Mouse (Mus musculus) liver, embryonic 14.5 days (tissue): ENCODE results near the gene Mettl7b. TPM values are rescaled to one million over a fixed set of nuclear protein-coding genes. Genes with fewer than 3 reads are reported as not detected.

Experiments used
- ATAC-seq: fragments of 200-750 bp; cut with Nextera tagmentation; 2 replicates; pipeline ENCODE4 v1.8.0; 2017; ENCODE audit warnings: moderate number of reproducible peaks, mild to moderate bottlenecking, moderate library complexity; ENCODE audit not compliant: insufficient read depth
- DNase-seq, 3 experiments: peaks; one replicate each; pipeline ENCODE4 v3.0.0-alpha.2; 2012 to 2013; ENCODE audit warnings: low read depth in 3 of 3, low spot score in 3 of 3
- H3K27ac ChIP-seq: fragments of 300-500 bp; sonication (generic); 2 replicates; pipeline ENCODE4 v1.5.1; 2014; ENCODE audit warnings: moderate library complexity, mild to moderate bottlenecking, control low read depth, inconsistent platforms
- H3K27me3 ChIP-seq: fragments of 300-500 bp; sonication (generic); 2 replicates; pipeline ENCODE4 v1.6.1; 2014; ENCODE audit warnings: mild to moderate bottlenecking, low read length, moderate library complexity; ENCODE audit not compliant: control insufficient read depth, insufficient read depth
- H3K36me3 ChIP-seq: fragments of 300-500 bp; sonication (generic); replicated peaks from 2 replicates; pipeline ENCODE4 v1.6.1; 2014; ENCODE audit warnings: low read depth; ENCODE audit not compliant: control insufficient read depth, insufficient read depth
- H3K4me1 ChIP-seq, 2 experiments: fragments of 200-500 bp in 1 of 2; fragments of 300-500 bp in 1 of 2; sonication (generic) in 1 of 2; replicated peaks; 2 replicates each; pipeline ENCODE4 v1.6.1; 2012 to 2014; ENCODE audit warnings: antibody characterized with exemption in 1 of 2, inconsistent platforms in 1 of 2, low read length in 1 of 2; ENCODE audit not compliant: control insufficient read depth in 2 of 2, insufficient read depth in 2 of 2
- H3K4me2 ChIP-seq: fragments of 300-500 bp; sonication (generic); 2 replicates; pipeline ENCODE4 v1.6.1; 2014; ENCODE audit warnings: low read depth, mild to moderate bottlenecking, control low read depth, moderate library complexity
- H3K4me3 ChIP-seq, 2 experiments: fragments of 200-500 bp in 1 of 2; fragments of 300-500 bp in 1 of 2; sonication (generic) in 1 of 2; 2 replicates each; pipeline ENCODE4 v1.5.1; 2012 to 2014; ENCODE audit warnings: low read depth in 2 of 2, low read length in 2 of 2, mild to moderate bottlenecking in 2 of 2, control low read depth in 1 of 2, inconsistent platforms in 1 of 2, moderate library complexity in 1 of 2; ENCODE audit not compliant: insufficient read depth in 1 of 2
- H3K9ac ChIP-seq: fragments of 300-500 bp; sonication (generic); replicated peaks from 2 replicates; pipeline ENCODE4 v1.6.1; 2014; ENCODE audit warnings: mild to moderate bottlenecking, control low read depth, moderate library complexity
- H3K9me3 ChIP-seq: fragments of 300-500 bp; sonication (generic); 2 replicates; pipeline ENCODE4 v1.6.1; 2016; ENCODE audit warnings: low read length, mixed read lengths; ENCODE audit not compliant: control insufficient read depth
- CTCF ChIP-seq: IDR thresholded peaks from 2 replicates; pipeline ENCODE4 v1.5.1; 2016; ENCODE audit warnings: antibody characterized with exemption, low read depth, control low read depth
- EP300 ChIP-seq: IDR thresholded peaks from 2 replicates; pipeline ENCODE4 v1.6.1; 2016; ENCODE audit warnings: antibody characterized with exemption, low read depth
- WGBS: fragments of 180-500 bp; shearing (Covaris S2); extraction: QIAGEN DNeasy Blood & Tissue Kit; methylation state at CpG from one replicate; pipeline ENCODE4 v1.1.7; 2014; ENCODE audit not compliant: insufficient replicate concordance; 5-methylcytosine and 5-hydroxymethylcytosine counted together
- polyA plus RNA-seq, 2 experiments: library from polyadenylated mRNA; depleted of rRNA in 1 of 2; stranded (reverse) in 1 of 2; unstranded in 1 of 2; fragments of >200 nt; fragmentation: Nextera tagmentation in 1 of 2; extraction: Ambion mirVana in 1 of 2; gene quantifications; 2 replicates each; pipeline versions ENCODE4 v1.2.1 to v1.2.3; 2012 to 2014

Mettl7b gene
- polyA plus RNA-seq, 2 experiments: not detected

GRCm38 (mm10) chr10:128915550-128915949 is 45.2 kb downstream of the Mettl7b start:
- H3K4me2 ChIP-seq: no peak overlapping the region
- H3K9me3 ChIP-seq: no peaks in the 10 kb centered on the region
- ATAC-seq: no peak
- H3K4me3 ChIP-seq: no peak overlapping the region
- 68% methylated on average over 2 of the region's 2 CpGs for WGBS
- H3K4me1 ChIP-seq: peaks cover 0 to 3% of the 10 kb centered on the region in 2 experiments; a peak in 1 of 4 replicates
- H3K36me3 ChIP-seq: no peaks in the 10 kb centered on the region
- DNase-seq: no peak
- H3K27ac ChIP-seq: no peak overlapping the region
- peaks cover 4% of the 10 kb centered on the region for H3K27me3 ChIP-seq
- H3K9ac ChIP-seq: no peak overlapping the region
- TF ChIP-seq CTCF (no peak; the same call in 1 of the 2 replicates), EP300 (no peak)

DNA sequence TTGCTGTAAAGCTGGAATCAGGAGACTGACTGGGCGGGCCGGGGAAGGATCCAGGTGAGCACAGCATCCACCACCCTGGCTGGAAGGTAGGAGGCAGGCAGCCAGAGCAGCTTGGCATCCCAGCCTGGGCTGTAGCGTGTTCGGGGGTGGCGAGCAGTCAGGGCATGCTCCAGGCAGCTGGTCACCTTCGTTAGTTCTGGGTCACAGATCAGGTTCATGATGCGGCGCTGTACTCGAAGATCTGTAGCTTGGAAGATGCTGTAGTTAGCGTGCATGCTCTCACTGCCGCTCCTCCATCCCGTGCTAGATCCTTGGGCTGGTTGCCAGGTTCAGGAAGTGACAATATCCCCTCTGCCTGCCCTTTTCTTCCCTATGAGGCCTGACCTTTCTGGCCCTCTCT is 47.1 kb downstream of the Mettl7b start:
- DNase-seq (no peak), ATAC-seq (no peak)
- H3K4me1 ChIP-seq: peaks cover 0 to 3% of the 10 kb centered on the region in 2 experiments; a peak in 1 of 4 replicates
- no peak overlapping the region for H3K9ac ChIP-seq
- whole genome bisulfite sequencing: 70% methylated on average over 12 of the region's 12 CpGs
- H3K4me3 ChIP-seq: no peak overlapping the region
- TF ChIP-seq CTCF (no peak), EP300 (no peak)
- no peak overlapping the region for H3K27ac ChIP-seq
- H3K27me3 ChIP-seq: peaks cover 23% of the 10 kb centered on the region
- H3K9me3 ChIP-seq: no peaks in the 10 kb centered on the region
- no peak overlapping the region for H3K4me2 ChIP-seq
- H3K36me3 ChIP-seq: no peaks in the 10 kb centered on the region

- Histone ChIP-seq H3K4me2 (no peak overlapping the region), H3K36me3 (no peaks in the 10 kb centered on the region), H3K4me3 (no peak overlapping the region), H3K4me1 (peaks cover 0 to 3% of the 10 kb centered on the region in 2 experiments; a peak in 1 of 4 replicates), H3K9me3 (no peaks in the 10 kb centered on the region), H3K27ac (no peak overlapping the region), H3K9ac (no peak overlapping the region), H3K27me3 (peaks cover 26% of the 10 kb centered on the region)
- ATAC-seq: no peak
- DNase-seq: peak; percentile 55 to 64 (median 56)
- WGBS: 17% methylated on average over 5 of the region's 5 CpGs
- TF ChIP-seq EP300 (no peak), CTCF (peak; percentile 94)
Measured at GRCm38 (mm10) chr10:128913219-128913618, 47.6 kb downstream of the Mettl7b start.

GRCm38 (mm10) chr10:128912791-128913190 is 48.0 kb downstream of the Mettl7b start:
- peaks cover 0 to 3% of the 10 kb centered on the region in 2 experiments; a peak in 1 of 4 replicates for H3K4me1 ChIP-seq
- TF ChIP-seq EP300 (no peak), CTCF (no peak)
- H3K4me3 ChIP-seq: no peak overlapping the region
- no peak for DNase-seq
- no peak overlapping the region for H3K27ac ChIP-seq
- peaks cover 26% of the 10 kb centered on the region for H3K27me3 ChIP-seq
- no peak overlapping the region for H3K4me2 ChIP-seq
- no peaks in the 10 kb centered on the region for H3K36me3 ChIP-seq
- 60% methylated on average over 4 of the region's 4 CpGs for WGBS
- ATAC-seq: no peak
- H3K9me3 ChIP-seq: no peaks in the 10 kb centered on the region
- H3K9ac ChIP-seq: no peak overlapping the region

- peaks cover 26% of the 10 kb centered on the region for H3K27me3 ChIP-seq
- H3K36me3 ChIP-seq: no peaks in the 10 kb centered on the region
- no peak overlapping the region for H3K4me2 ChIP-seq
- DNase-seq: no peak
- no peak for ATAC-seq
- H3K4me1 ChIP-seq: peaks cover 0 to 3% of the 10 kb centered on the region in 2 experiments; a peak in 1 of 4 replicates
- no peak overlapping the region for H3K27ac ChIP-seq
- H3K9me3 ChIP-seq: no peaks in the 10 kb centered on the region
- 51% methylated on average over 4 of the region's 4 CpGs for WGBS
- no peak overlapping the region for H3K4me3 ChIP-seq
- TF ChIP-seq EP300 (no peak), CTCF (no peak)
- H3K9ac ChIP-seq: no peak overlapping the region
Measured at GRCm38 (mm10) chr10:128912268-128912667, 48.5 kb downstream of the Mettl7b start.
